Mouse (Mus musculus) kidney, embryonic 14.5 days (tissue): ENCODE measurements at regions not wholly inside any gene's neighbourhood (a gene's known extent, or its start where the extent isn't known, plus 50 kb on each side); places are given as distances from the start of the nearest gene placed in this dataset.
"Not testable (repeated sequence)": the region's sequence is repeated elsewhere in the genome, so short reads cannot be mapped to it uniquely, and the experiment has no call there.

Experiments used
- ATAC-seq: fragments of 200-750 bp; cut with Nextera tagmentation; 2 replicates; pipeline ENCODE4 v1.8.0; 2017; ENCODE audit warnings: moderate number of reproducible peaks, mild to moderate bottlenecking, moderate TSS enrichment, moderate library complexity; ENCODE audit not compliant: low FRiP score, low TSS enrichment
- H3K27ac ChIP-seq: fragments of 300-500 bp; sonication (generic); 2 replicates; pipeline ENCODE4 v1.5.1; 2014; ENCODE audit warnings: low read depth, mild to moderate bottlenecking, low read length, moderate library complexity, mixed read lengths
- H3K27me3 ChIP-seq: fragments of 300-500 bp; sonication (generic); 2 replicates; pipeline ENCODE4 v1.6.1; 2014; ENCODE audit warnings: mild to moderate bottlenecking, low read length; ENCODE audit not compliant: control insufficient read depth, insufficient read depth
- H3K36me3 ChIP-seq: fragments of 300-500 bp; sonication (generic); 2 replicates; pipeline ENCODE4 v1.6.1; 2014; ENCODE audit warnings: low read length, mixed read lengths; ENCODE audit not compliant: control insufficient read depth, insufficient read depth
- H3K4me1 ChIP-seq: fragments of 300-500 bp; sonication (generic); 2 replicates; pipeline ENCODE4 v1.6.1; 2014; ENCODE audit warnings: low read length, mixed read lengths; ENCODE audit not compliant: control insufficient read depth, insufficient read depth
- H3K4me2 ChIP-seq: fragments of 300-500 bp; sonication (generic); replicated peaks from 2 replicates; pipeline ENCODE4 v1.6.1; 2014; ENCODE audit warnings: low read depth, mild to moderate bottlenecking, low read length
- H3K4me3 ChIP-seq: fragments of 300-500 bp; sonication (generic); 2 replicates; pipeline ENCODE4 v1.5.1; 2014; ENCODE audit warnings: mild to moderate bottlenecking, low read length
- H3K9ac ChIP-seq: fragments of 300-500 bp; sonication (generic); 2 replicates; pipeline ENCODE4 v1.6.1; 2014; ENCODE audit warnings: low read depth, mild to moderate bottlenecking, low read length, moderate library complexity
- H3K9me3 ChIP-seq: fragments of 300-500 bp; sonication (generic); 2 replicates; pipeline ENCODE4 v1.6.1; 2016; ENCODE audit warnings: low read length; ENCODE audit not compliant: control insufficient read depth
- whole genome bisulfite sequencing: fragments of 180-500 bp; shearing (Covaris S2); extraction: QIAGEN DNeasy Blood & Tissue Kit; methylation state at CpG from one replicate; pipeline ENCODE4 v1.1.7; 2014; 5-methylcytosine and 5-hydroxymethylcytosine counted together

GRCm38 (mm10) chr14:90488301-90488700 lies 2017.1 kb upstream of the Pcdh20 start:
- no peaks in the 10 kb centered on the region for H3K36me3 ChIP-seq
- no peak overlapping the region for H3K4me3 ChIP-seq
- H3K9ac ChIP-seq = no peak overlapping the region
- no peaks in the 10 kb centered on the region for H3K9me3 ChIP-seq
- no peaks in the 10 kb centered on the region for H3K4me1 ChIP-seq
- no peak overlapping the region for H3K4me2 ChIP-seq
- no peak for ATAC-seq
- WGBS = 91% methylated on average over 2 of the region's 2 CpGs
- H3K27ac ChIP-seq = no peak overlapping the region
- H3K27me3 ChIP-seq = no peaks in the 10 kb centered on the region

DNA sequence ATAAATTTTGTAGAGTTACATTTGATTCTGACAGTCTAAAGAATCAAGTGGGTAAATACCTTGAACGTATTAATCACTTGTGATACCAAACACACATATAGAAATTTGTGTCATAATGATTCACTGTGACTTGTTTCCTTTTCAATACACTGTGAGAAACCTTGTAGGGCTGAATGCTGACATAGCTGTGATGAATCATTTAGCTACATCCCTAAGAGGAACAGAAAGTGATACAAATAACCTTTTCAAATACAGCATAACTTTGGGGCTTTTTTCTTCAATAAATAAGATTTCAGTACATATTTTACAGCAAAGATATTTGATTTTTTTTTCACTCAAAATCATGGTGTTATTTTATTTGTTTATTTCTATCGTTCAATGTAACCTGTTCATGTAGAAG lies 1976.8 kb upstream of the Pcdh20 start:
- ATAC-seq = no peak
- Histone ChIP-seq H3K9ac (no peak overlapping the region), H3K4me3 (no peak overlapping the region), H3K36me3 (no peaks in the 10 kb centered on the region), H3K9me3 (no peaks in the 10 kb centered on the region), H3K27ac (no peak overlapping the region), H3K4me2 (no peak overlapping the region), H3K27me3 (no peaks in the 10 kb centered on the region), H3K4me1 (no peaks in the 10 kb centered on the region)
- 77% methylated on average over 2 of the region's 2 CpGs for WGBS

GRCm38 (mm10) chr14:90432874-90433543 lies 1961.8 kb upstream of the Pcdh20 start:
- 0 out of 2 replicates have a peak, but pooled peaks have one; percentile 57 for ATAC-seq
- Histone ChIP-seq H3K9me3 (no peaks in the 10 kb centered on the region), H3K4me2 (no peak overlapping the region), H3K27ac (no peak overlapping the region), H3K9ac (no peak overlapping the region), H3K4me3 (no peak overlapping the region), H3K27me3 (no peaks in the 10 kb centered on the region), H3K4me1 (no peaks in the 10 kb centered on the region), H3K36me3 (no peaks in the 10 kb centered on the region)
- 42% methylated on average over 7 of the region's 7 CpGs for WGBS

- no peaks in the 10 kb centered on the region for H3K36me3 ChIP-seq
- H3K4me3 ChIP-seq = no peak overlapping the region
- H3K27me3 ChIP-seq = no peaks in the 10 kb centered on the region
- no peak overlapping the region for H3K9ac ChIP-seq
- WGBS = 82% methylated on average over 3 of the region's 3 CpGs
- no peak for ATAC-seq
- H3K27ac ChIP-seq = no peak overlapping the region
- H3K4me1 ChIP-seq = no peaks in the 10 kb centered on the region
- H3K9me3 ChIP-seq = no peaks in the 10 kb centered on the region
- no peak overlapping the region for H3K4me2 ChIP-seq
Observed at GRCm38 (mm10) chr14:90412707-90413106, 1941.5 kb upstream of the Pcdh20 start.

GRCm38 (mm10) chr14:90406350-90406749 lies 1935.2 kb upstream of the Pcdh20 start:
- WGBS = 79% methylated on average over 2 of the region's 2 CpGs
- no peaks in the 10 kb centered on the region for H3K9me3 ChIP-seq
- H3K36me3 ChIP-seq = no peaks in the 10 kb centered on the region
- H3K4me1 ChIP-seq = no peaks in the 10 kb centered on the region
- H3K4me2 ChIP-seq = no peak overlapping the region
- no peak for ATAC-seq
- no peak overlapping the region for H3K4me3 ChIP-seq
- H3K27me3 ChIP-seq = no peaks in the 10 kb centered on the region
- no peak overlapping the region for H3K9ac ChIP-seq
- no peak overlapping the region for H3K27ac ChIP-seq

DNA sequence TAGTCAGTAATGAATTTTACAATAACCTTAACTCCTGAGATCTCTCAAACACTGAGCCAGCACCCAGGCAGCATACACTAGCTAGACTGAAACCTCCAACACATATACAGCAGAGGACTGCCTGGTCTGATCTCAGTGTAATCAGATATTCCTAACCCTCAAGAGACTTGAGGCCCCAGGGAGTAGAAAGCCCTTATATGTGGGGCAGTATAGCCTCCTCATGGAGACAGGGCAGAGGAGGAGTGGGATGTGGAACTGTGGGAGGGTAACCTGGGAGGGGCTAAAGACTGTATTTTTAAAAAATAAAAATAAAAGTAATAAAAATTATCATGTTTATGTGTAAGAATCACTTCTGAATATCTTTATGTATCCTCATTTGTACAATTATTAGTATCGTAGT lies 1934.3 kb upstream of the Pcdh20 start:
- WGBS = 98% methylated on average over 1 of the region's 1 CpGs
- H3K27ac ChIP-seq = no peak overlapping the region
- no peak overlapping the region for H3K9ac ChIP-seq
- H3K36me3 ChIP-seq = no peaks in the 10 kb centered on the region
- no peaks in the 10 kb centered on the region for H3K27me3 ChIP-seq
- H3K4me2 ChIP-seq = no peak overlapping the region
- H3K9me3 ChIP-seq = no peaks in the 10 kb centered on the region
- ATAC-seq = no peak
- no peaks in the 10 kb centered on the region for H3K4me1 ChIP-seq
- no peak overlapping the region for H3K4me3 ChIP-seq

GRCm38 (mm10) chr14:90367256-90367936 lies 1896.2 kb upstream of the Pcdh20 start:
- Histone ChIP-seq H3K9me3 (no peaks in the 10 kb centered on the region), H3K4me2 (no peak overlapping the region), H3K27ac (no peak overlapping the region), H3K4me1 (no peaks in the 10 kb centered on the region), H3K27me3 (no peaks in the 10 kb centered on the region), H3K9ac (no peak overlapping the region), H3K4me3 (no peak overlapping the region), H3K36me3 (no peaks in the 10 kb centered on the region)
- ATAC-seq = no peak
- 60% methylated on average over 3 of the region's 3 CpGs for WGBS

- WGBS = 66% methylated on average over 3 of the region's 3 CpGs
- Histone ChIP-seq H3K9ac (no peak overlapping the region), H3K27ac (no peak overlapping the region), H3K4me2 (no peak overlapping the region), H3K36me3 (no peaks in the 10 kb centered on the region), H3K27me3 (no peaks in the 10 kb centered on the region), H3K4me1 (no peaks in the 10 kb centered on the region), H3K9me3 (no peaks in the 10 kb centered on the region), H3K4me3 (no peak overlapping the region)
- no peak for ATAC-seq
Observed at GRCm38 (mm10) chr14:90334541-90334940, 1863.3 kb upstream of the Pcdh20 start.

GRCm38 (mm10) chr14:90295456-90295855 lies 1824.3 kb upstream of the Pcdh20 start:
- WGBS = 96% methylated on average over 9 of the region's 18 CpGs
- not testable (repeated sequence) for H3K27me3 ChIP-seq, H3K27ac ChIP-seq, H3K4me2 ChIP-seq, H3K4me3 ChIP-seq, H3K4me1 ChIP-seq, ATAC-seq, H3K9ac ChIP-seq, H3K9me3 ChIP-seq, H3K36me3 ChIP-seq
